Mouse (Mus musculus) urinary bladder, adult 18-20 months (tissue): ENCODE measurements around the gene Epb41l5.

Source experiments
- DNase-seq, 2 experiments: peaks; one replicate each; pipeline ENCODE4 v3.0.0; 2022; ENCODE audit warnings: low spot score in 2 of 2, mixed read lengths in 2 of 2

The Epb41l5 gene

GRCm38 (mm10) chr1:119533093-119533805 is 115.6 kb downstream of the Epb41l5 start:
- no peak for DNase-seq

GRCm38 (mm10) chr1:119532165-119532564 is 116.6 kb downstream of the Epb41l5 start:
- no peak for DNase-seq

GRCm38 (mm10) chr1:119530941-119531340 is 117.9 kb downstream of the Epb41l5 start:
- no peak for DNase-seq

GRCm38 (mm10) chr1:119525689-119526591 is 122.9 kb downstream of the Epb41l5 start, which contains the start of gene Tmem185b:
Gene Tmem185b (plus strand): TSS chr1:119526160.
- DNase-seq, result peak; percentile 90 to 97

GRCm38 (mm10) chr1:119525004-119525444 is 123.8 kb downstream of the Epb41l5 start:
- no peak for DNase-seq

GRCm38 (mm10) chr1:119523826-119524225 is 125.0 kb downstream of the Epb41l5 start:
- DNase-seq, result no peak

- no peak for DNase-seq
Measured at GRCm38 (mm10) chr1:119523369-119523768, 125.4 kb downstream of the Epb41l5 start.

GRCm38 (mm10) chr1:119522726-119523125 is 126.1 kb downstream of the Epb41l5 start:
- DNase-seq, result no peak

GRCm38 (mm10) chr1:119521681-119522080 is 127.1 kb downstream of the Epb41l5 start:
- no peak for DNase-seq

GRCm38 (mm10) chr1:119521029-119521428 is 127.8 kb downstream of the Epb41l5 start:
- DNase-seq, result peak in 1 of 2 experiments; percentile 43

GRCm38 (mm10) chr1:119519286-119519685 is 129.5 kb downstream of the Epb41l5 start:
- no peak for DNase-seq

- no peak for DNase-seq
Measured at GRCm38 (mm10) chr1:119518786-119519185, 130.0 kb downstream of the Epb41l5 start.

- DNase-seq, result no peak
Measured at GRCm38 (mm10) chr1:119518060-119518459, 130.7 kb downstream of the Epb41l5 start.

GRCm38 (mm10) chr1:119510857-119511256 is 137.9 kb downstream of the Epb41l5 start:
- no peak for DNase-seq

- DNase-seq, result no peak
Measured at GRCm38 (mm10) chr1:119510409-119510808, 138.4 kb downstream of the Epb41l5 start.

- peak; percentile 27 to 64 for DNase-seq
Measured at GRCm38 (mm10) chr1:119509474-119509873, 139.3 kb downstream of the Epb41l5 start.

- DNase-seq, result no peak
Measured at GRCm38 (mm10) chr1:119508548-119508947, 140.3 kb downstream of the Epb41l5 start.

GRCm38 (mm10) chr1:119505951-119506350 is 142.8 kb downstream of the Epb41l5 start:
- no peak for DNase-seq

GRCm38 (mm10) chr1:119504260-119505062 is 144.3 kb downstream of the Epb41l5 start, which contains the start of gene Ralb:
Gene Ralb (minus strand): TSS chr1:119504794.
- peak; percentile 84 to 98 for DNase-seq

GRCm38 (mm10) chr1:119503808-119504207 is 145.0 kb downstream of the Epb41l5 start:
- no peak for DNase-seq

- DNase-seq, result no peak
Measured at GRCm38 (mm10) chr1:119503181-119503580, 145.6 kb downstream of the Epb41l5 start.

GRCm38 (mm10) chr1:119502729-119503128 is 146.1 kb downstream of the Epb41l5 start:
- no peak for DNase-seq
